Mouse (Mus musculus): ENCODE results near the gene Wbp4.

- TF ChIP-seq CTCF (IDR thresholded peaks at IDR 0.05), result no peak
- TF ChIP-seq EP300 (IDR thresholded peaks at IDR 0.05), result no peak
Observed at GRCm38 (mm10) chr14:79440655-79441054, 40.7 kb downstream of the Wbp4 start.
